In the genomic region with DNA sequence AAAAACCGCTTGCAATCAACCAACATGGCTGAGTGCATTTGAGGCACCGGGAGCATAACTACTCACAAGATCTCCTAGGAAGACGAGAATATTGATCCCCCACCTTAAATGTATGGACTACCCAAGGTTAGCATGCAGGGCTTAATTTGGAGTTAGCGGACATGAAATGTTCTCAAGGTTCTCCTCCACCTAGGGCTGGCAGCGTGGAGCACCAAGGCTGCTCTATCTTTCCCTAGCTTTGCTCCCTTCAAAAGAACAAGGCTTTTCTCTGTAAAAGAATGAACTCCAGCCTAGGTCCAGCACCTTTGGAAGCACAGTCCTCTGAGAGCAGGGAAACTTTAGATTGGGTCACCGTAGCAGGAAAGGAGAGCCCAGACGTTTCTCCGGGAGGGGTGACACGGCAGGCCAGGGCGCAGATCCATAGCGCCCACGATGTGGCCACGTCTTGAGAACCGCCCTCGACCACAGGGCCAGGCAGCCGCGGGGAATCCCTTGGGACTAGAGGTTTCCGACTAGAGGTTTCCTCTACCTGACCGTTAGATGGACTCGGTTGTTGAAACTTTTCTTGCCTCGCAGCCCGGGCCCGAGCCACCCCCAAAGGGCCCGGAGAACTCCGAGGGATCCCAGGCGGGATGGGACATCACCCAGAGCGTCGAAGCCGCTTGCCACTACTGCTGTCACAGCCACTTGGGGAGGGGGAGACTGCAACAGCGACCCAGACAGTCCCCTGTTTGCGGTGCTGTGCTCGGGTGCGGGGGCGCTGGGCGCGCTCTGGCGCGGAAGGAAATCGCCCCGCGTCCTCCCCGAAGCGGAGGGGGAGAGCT, we compare ENCODE assay signal across 8 mouse cellular contexts. TPM values are rescaled to one million over a fixed set of nuclear protein-coding genes. Genes with fewer than 3 reads are reported as not detected.
DNase-seq lines count a peak whose midpoint lies in the region; ATAC-seq and TF ChIP-seq lines count a peak whose summit lies in the region.

No protein-coding gene starts in this region.

- ATAC-seq in neural tube, embryonic 11.5 days (ENCODE audit: insufficient read depth, low FRiP score, low TSS enrichment) = peak; percentile 39; the same call in 1 of the 2 replicates
- no peak for ATAC-seq in heart, postnatal 0 days (ENCODE audit: insufficient read depth, low read depth)
- no peak for ATAC-seq in monocyte, adult 5-6 weeks (replicated peaks; ENCODE audit: insufficient number of reproducible peaks, low FRiP score, low TSS enrichment, poor library complexity, severe bottlenecking)

- 0 out of 2 replicates have a peak overlapping the region, but pooled peaks have one; percentile 44 for H3K27ac ChIP-seq in neural tube, embryonic 11.5 days (ENCODE audit: low read depth, low read length)
- H3K27ac ChIP-seq in embryonic facial prominence, embryonic 10.5 days (replicated peaks) = peak overlapping the region; percentile 98
- H3K27ac ChIP-seq in heart, postnatal 0 days (ENCODE audit: low read depth) = peak overlapping the region; percentile 58

- H3K4me3 ChIP-seq in neural tube, embryonic 11.5 days (ENCODE audit: low read depth, low read length) = peak overlapping the region; percentile 58
- H3K4me3 ChIP-seq in embryonic facial prominence, embryonic 10.5 days = peak overlapping the region; percentile 87
- H3K4me3 ChIP-seq in heart, postnatal 0 days (ENCODE audit: low read depth, low read length) = peak overlapping the region; percentile 59

- intact Hi-C loops in left cerebral cortex, postnatal 4 days (cut with DNase I) = loop anchor here (5.0 to 10.0 kb wide), 2 partner anchors 352 to 474 kb away; no protein-coding TSS in a partner anchor

- under 1% methylated on average over 41 of the region's 43 CpGs for WGBS in neural tube, embryonic 11.5 days
- WGBS in embryonic facial prominence, embryonic 10.5 days = under 1% methylated on average over 43 of the region's 43 CpGs
- WGBS in heart, postnatal 0 days = 2% methylated on average over 43 of the region's 43 CpGs

- H3K36me3 ChIP-seq in neural tube, embryonic 11.5 days (ENCODE audit: control insufficient read depth, insufficient read depth, low read length) = no peaks in the 10 kb centered on the region
- no peaks in the 10 kb centered on the region for H3K36me3 ChIP-seq in embryonic facial prominence, embryonic 10.5 days (replicated peaks)
- no peaks in the 10 kb centered on the region for H3K36me3 ChIP-seq in heart, postnatal 0 days (replicated peaks; ENCODE audit: control insufficient read depth, insufficient read depth, low read length)

- H3K9ac ChIP-seq in neural tube, embryonic 11.5 days (ENCODE audit: low read length) = peak overlapping the region; percentile 35
- no peak overlapping the region; the same call in 1 of the 2 replicates for H3K9ac ChIP-seq in heart, postnatal 0 days (replicated peaks; ENCODE audit: low read depth, low read length)

- no peak for TF ChIP-seq EP300 in heart, postnatal 0 days (IDR thresholded peaks at IDR 0.05; ENCODE audit: low read depth)

- H3K9me3 ChIP-seq in neural tube, embryonic 11.5 days (ENCODE audit: control insufficient read depth, low read length) = no peaks in the 10 kb centered on the region
- no peaks in the 10 kb centered on the region for H3K9me3 ChIP-seq in embryonic facial prominence, embryonic 10.5 days
- H3K9me3 ChIP-seq in heart, postnatal 0 days (replicated peaks; ENCODE audit: control insufficient read depth, low read length) = no peaks in the 10 kb centered on the region

- peak overlapping the region; percentile 63 for H3K4me2 ChIP-seq in neural tube, embryonic 11.5 days (ENCODE audit: low read depth)
- H3K4me2 ChIP-seq in heart, postnatal 0 days (ENCODE audit: low read depth, low read length) = peak overlapping the region; percentile 68

- H3K4me1 ChIP-seq in neural tube, embryonic 11.5 days (ENCODE audit: control insufficient read depth, insufficient read depth, low read length) = peaks cover 4% of the 10 kb centered on the region; the same call in 1 of the 2 replicates
- H3K4me1 ChIP-seq in embryonic facial prominence, embryonic 10.5 days = peaks cover 33% of the 10 kb centered on the region
- H3K4me1 ChIP-seq in heart, postnatal 0 days (ENCODE audit: control insufficient read depth, insufficient read depth) = 0 out of 2 replicates have a peak, but pooled peaks cover 8% of the 10 kb centered on the region

- no peak for DNase-seq in neural tube, embryonic 11.5 days (ENCODE audit: low spot score)
- no peak for DNase-seq in neural tube, embryonic 10.5 days (ENCODE audit: extremely low spot score, low spot score)
- no peak for DNase-seq in embryonic facial prominence, embryonic 10.5 days (ENCODE audit: low spot score)
- no peak for DNase-seq in heart, postnatal 0 days (ENCODE audit: low spot score)
- peak; percentile 38 for DNase-seq in mesoderm, embryonic 11.5 days (ENCODE audit: low read depth, low spot score)
- no peak for DNase-seq in right cerebral cortex, adult 18-20 months
- DNase-seq in left cerebral cortex, postnatal 4 days = no peak

- H3K27me3 ChIP-seq in neural tube, embryonic 11.5 days (ENCODE audit: control insufficient read depth, insufficient read depth, low read length) = peaks cover 72% of the 10 kb centered on the region
- peaks cover 87% of the 10 kb centered on the region for H3K27me3 ChIP-seq in embryonic facial prominence, embryonic 10.5 days (replicated peaks; ENCODE audit: low read depth, poor library complexity, severe bottlenecking)
- H3K27me3 ChIP-seq in heart, postnatal 0 days (ENCODE audit: control insufficient read depth, insufficient read depth, low read length) = peaks cover 83% of the 10 kb centered on the region

- no peak for TF ChIP-seq CTCF in heart, postnatal 0 days (IDR thresholded peaks at IDR 0.05; ENCODE audit: low read depth)

RNA-seq across cellular contexts. Expression of a gene that starts 0.7 kb away (rescaled TPM):
- polyA plus RNA-seq in neural tube, embryonic 11.5 days (2014; fragmentation: Nextera tagmentation; extraction: Ambion mirVana) = 20.9 and 25.2 TPM in 2 replicates
- 29.0 and 35.6 TPM in 2 replicates for polyA plus RNA-seq in embryonic facial prominence, embryonic 10.5 days (2016; fragmentation: Nextera tagmentation; extraction: Ambion mirVana)
- 0.34 and 2.2 TPM in 2 replicates for total RNA-seq in heart, postnatal 0 days (2014; rRNA removed; ENCODE audit: low replicate concordance)
- 1.4 and 1.8 TPM in 2 replicates for polyA plus RNA-seq in heart, postnatal 0 days (2015; fragmentation: Nextera tagmentation; extraction: Ambion mirVana)
- 1 to 10 TPM; 1.0 to 1.6 TPM for total RNA-seq in left cerebral cortex, postnatal 4 days (2021)
- not detected in 3 replicates for total RNA-seq in monocyte, adult 5-6 weeks (2017)

RNA-seq across cellular contexts. Expression of a gene that starts 28.6 kb away (rescaled TPM):
- polyA plus RNA-seq in neural tube, embryonic 11.5 days (2014; fragmentation: Nextera tagmentation; extraction: Ambion mirVana) = 0.72 and 1.2 TPM in 2 replicates
- 0.52 TPM in 1 of 2 replicates, not detected in the other for polyA plus RNA-seq in embryonic facial prominence, embryonic 10.5 days (2016; fragmentation: Nextera tagmentation; extraction: Ambion mirVana)
- not detected in 2 replicates for total RNA-seq in heart, postnatal 0 days (2014; rRNA removed; ENCODE audit: low replicate concordance)
- polyA plus RNA-seq in heart, postnatal 0 days (2015; fragmentation: Nextera tagmentation; extraction: Ambion mirVana) = not detected in 2 replicates
- total RNA-seq in left cerebral cortex, postnatal 4 days (2021) = not detected
- total RNA-seq in monocyte, adult 5-6 weeks (2017) = not detected in 3 replicates

Comparison
In these comparisons a context has a peak if more than half of its experiments do, and no peak if none do; other contexts are left out.
1. H3K27ac ChIP-seq: peak in every context shown above with its lines; median percentile 98 in embryonic facial prominence, embryonic 10.5 days; 58 in heart, postnatal 0 days; 44 in neural tube, embryonic 11.5 days.